Mouse (Mus musculus): ENCODE results near the gene Rp2.

Gene Rp2

GRCm38 (mm10) chrX:20425140-20425838, 61.0 kb downstream of the Rp2 start, which contains the start of gene Jade3:
Gene Jade3 (plus strand): TSS chrX:20425688.
- DNase-seq (ENCODE audit: low read depth, low spot score), result peak; percentile 65

DNA sequence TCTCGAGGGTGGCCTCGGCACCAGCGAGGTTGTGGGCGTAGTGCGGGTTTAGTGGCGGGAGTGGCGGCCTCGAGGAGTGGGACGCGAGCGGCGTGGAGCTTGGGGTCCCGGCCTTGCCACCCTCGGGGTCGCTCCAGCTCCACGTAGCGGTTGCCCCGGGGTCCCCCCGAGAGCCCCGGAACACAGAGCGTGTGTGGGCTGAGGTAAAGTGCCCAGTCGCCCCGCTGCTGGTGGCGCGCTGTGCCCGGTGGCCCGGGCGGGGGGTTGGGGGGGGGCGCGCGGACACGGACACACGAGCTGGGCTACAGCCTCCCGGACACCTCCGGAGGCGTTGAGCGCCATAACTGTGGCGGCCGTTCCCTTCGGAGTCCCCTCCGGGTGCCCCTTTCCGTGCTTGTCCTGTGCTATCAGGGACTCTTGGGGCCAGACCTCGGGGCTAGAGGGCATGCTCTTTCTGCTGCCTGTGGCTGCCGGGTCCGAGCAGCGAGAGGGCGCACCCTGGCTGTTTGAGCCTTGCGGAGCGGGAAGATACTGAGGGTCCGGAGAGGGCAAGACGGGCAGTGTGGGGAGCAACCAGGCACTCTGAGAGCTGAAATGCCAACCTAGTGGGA, 61.7 kb downstream of the Rp2 start:
- DNase-seq (ENCODE audit: low read depth, low spot score), result peak; percentile 19

Data from c-Kit-negative CD71-positive TER-119-positive erythroid progenitor cells, embryonic 14.5 days (primary cell).